Mouse (Mus musculus) kidney, postnatal 4 days (tissue): ENCODE data around the gene Mcts2.

ENCODE experiments used
- DNase-seq, 2 experiments: peaks; one replicate each; pipeline ENCODE4 v3.0.0; 2021; ENCODE audit warnings: mixed read lengths in 2 of 2

Gene Mcts2

GRCm38 (mm10) chr2:152726751-152727335, 40.0 kb downstream of the Mcts2 start:
- DNase-seq = peak; percentile 45 to 61

GRCm38 (mm10) chr2:152727795-152728510, 41.1 kb downstream of the Mcts2 start:
- peak; percentile 37 to 57 for DNase-seq

DNA sequence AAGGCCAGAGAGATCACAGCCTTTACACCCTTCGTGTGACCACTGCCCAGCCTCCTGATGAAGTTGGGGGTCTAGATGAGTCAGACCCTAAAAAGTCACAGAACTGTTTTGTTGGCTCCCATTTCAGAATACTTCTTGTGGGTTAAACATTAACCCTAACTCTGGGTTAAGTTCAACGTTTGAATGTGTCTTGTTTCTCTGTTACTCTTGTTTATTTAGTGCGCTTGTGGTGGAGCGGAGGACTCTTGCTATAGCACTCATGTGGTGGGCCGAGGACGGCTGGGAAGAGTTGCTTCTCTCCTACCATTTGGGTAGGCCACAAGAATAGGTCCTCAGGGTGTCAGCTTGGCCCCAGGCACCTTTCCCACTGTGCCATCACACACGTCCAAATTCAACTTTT, 41.8 kb downstream of the Mcts2 start:
- DNase-seq = no peak

DNA sequence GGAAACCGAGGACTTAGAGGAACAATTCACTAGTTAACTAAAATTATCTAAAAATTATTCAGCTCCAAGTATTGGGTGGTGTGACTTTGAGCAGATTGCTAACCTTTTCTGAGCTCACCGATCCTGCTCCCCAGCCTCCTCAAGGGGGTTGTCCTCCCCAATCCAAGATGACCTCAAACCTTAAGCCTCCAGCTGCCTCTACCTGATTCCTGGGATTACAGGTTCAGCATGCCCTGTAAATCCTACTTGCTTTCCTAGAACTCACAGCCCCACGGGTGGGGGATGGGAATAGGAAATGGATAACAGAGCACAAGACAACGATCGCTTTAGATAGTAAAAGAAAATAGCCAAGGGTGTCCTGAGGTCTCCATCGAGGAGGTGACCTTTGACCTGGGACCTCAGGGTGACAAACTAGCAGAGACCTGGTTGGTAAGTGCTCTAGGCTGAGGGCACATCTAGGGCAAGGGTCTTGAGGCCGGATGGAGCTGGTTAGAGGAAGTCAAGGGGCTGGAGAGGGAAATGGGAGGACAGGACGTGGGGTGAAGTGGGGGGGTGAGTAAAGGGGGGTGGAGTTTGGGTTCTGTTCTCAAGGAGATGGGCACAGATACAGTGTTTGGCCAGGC, 42.3 kb downstream of the Mcts2 start:
- DNase-seq = peak; percentile 27 to 53

DNA sequence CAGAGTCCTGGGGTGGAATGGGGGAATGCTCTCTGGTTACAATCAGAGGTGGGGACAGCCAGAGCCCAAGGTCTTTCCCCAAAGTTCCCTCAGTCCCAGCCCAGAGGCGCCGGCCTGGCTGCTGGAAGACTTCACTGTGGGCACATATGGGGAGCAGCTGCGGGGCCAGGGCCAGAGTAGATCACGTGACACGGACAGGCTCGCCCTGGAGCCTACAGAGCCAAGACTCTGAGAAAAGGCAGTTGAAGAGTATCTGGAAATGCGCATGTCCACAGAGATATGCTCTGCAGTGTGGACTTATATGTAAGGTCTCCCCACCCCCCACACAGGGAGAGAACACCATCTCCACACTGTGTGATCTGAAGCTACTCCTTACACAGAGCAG, 42.8 kb downstream of the Mcts2 start:
- DNase-seq = peak; percentile 68 to 70

DNA sequence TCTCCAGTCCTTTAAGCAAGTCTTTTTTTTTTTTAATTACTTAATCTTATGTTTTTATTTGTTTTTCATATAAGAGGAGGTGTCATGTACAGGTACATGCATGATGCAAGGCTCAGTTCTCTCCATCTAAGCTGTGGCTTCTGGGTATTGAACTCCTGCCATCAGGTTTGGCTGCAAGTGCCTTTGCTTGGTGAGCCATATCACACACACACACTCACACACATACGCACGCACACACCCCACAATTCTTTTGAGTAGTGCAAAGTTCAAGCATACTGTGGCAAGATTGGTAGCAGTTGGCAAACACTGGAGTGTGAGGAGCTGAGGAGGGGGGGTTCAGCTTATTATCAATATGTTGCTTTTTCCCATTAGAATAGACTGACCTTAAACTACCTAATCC, 46.4 kb downstream of the Mcts2 start:
- DNase-seq = peak in 1 of 2 experiments; percentile 34

DNA sequence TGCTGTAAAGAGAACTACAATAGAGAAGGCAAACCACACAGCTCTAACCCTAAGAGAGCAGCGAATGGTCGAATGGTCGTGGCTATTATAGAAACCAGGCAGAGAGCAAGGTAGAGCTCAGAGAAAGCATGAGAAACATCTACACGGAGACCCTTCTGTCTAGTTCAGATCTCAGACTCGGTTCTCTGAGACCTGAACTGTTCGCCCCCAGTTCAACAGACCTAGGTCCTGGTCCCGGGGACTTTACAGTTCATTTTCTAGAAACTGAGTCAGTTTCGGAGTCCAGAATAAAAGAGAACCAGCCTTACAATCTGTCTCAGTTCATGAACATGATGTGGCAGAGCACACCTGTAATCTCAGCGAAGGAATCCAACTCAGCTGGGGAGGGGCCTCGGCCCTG, 47.7 kb downstream of the Mcts2 start:
- DNase-seq = no peak

DNA sequence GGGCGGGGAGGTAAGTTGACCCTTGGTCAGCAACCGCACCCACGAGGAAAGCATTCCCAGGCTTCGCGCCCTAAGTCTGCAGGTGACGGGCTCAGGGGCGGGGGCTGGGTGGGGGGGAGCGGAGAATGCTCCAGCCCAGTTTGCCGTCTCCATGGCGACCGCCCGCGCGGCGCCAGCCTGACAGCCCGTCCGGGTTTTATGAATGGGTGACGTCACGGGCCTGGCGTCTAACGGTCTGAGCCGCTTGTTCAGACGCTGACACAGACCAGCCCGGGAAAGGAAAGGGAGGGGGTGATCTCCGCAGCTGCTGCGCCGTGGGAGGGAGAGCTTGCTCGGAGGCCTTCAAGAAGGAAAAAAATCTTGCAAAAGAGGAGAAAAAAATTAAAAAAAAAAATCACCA, 48.1 kb downstream of the Mcts2 start:
- peak; percentile 98 for DNase-seq

DNA sequence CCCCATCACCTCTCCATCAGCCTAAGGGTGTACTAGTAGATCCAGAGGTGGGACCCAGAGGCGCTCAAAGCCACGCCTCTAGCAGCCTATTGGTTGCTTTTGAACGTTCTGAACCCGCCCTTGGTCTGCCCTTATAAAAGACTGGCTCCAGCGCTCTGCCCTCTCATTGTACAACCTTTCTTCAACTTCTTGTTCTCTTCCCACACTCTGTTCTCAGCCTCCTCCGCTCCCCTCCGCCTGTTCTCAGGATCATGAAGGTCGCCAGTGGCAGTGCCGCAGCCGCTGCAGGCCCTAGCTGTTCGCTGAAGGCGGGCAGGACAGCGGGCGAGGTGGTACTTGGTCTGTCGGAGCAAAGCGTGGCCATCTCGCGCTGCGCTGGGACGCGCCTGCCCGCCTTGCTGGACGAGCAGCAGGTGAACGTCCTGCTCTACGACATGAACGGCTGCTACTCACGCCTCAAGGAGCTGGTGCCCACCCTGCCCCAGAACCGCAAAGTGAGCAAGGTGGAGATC, 49.3 kb downstream of the Mcts2 start, which contains the start of gene Id1:
TSS of gene Id1 (plus strand) at position 162 of the 512 bp plus-strand sequence.
- DNase-seq = peak; percentile 88 to 94

DNA sequence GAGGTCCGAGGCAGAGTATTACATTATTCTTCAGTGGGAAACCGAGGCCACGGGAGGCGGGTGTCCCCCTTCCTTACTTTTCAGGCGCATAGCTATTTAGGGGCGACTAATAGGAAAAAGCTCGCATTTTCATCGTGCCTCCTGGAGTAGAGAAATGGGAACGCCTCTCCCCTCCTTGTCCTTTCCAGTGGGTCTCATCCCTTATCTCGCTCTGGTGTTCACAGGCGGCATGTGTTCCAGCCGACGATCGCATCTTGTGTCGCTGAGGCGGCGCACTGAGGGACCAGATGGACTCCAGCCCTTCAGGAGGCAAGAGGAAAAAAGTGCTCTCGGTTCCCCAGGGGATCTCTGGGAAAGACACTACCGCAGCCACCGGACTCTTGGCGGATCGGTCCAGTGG, 49.9 kb downstream of the Mcts2 start:
- DNase-seq = peak; percentile 51 to 61
